Mouse (Mus musculus): ENCODE measurements around the gene Pet117.

GRCm38 (mm10) chr2:144337701-144338100 lies 31.1 kb upstream of the Pet117 start:
- TF ChIP-seq MYOG (IDR thresholded peaks at IDR 0.05; ENCODE audit: control insufficient read depth, extremely low read depth, insufficient read length), result no peak
- TF ChIP-seq CTCF (IDR thresholded peaks at IDR 0.05; ENCODE audit: control insufficient read depth, insufficient read depth, insufficient read length), result no peak
- no peak for TF ChIP-seq USF1 (IDR thresholded peaks at IDR 0.05; ENCODE audit: low read depth)

Data from C2C12 (cell line).